Mouse (Mus musculus) CH12.LX (cell line): Measurements from ENCODE around the gene Ccl22. TPM values are rescaled to one million over a fixed set of nuclear protein-coding genes. Genes with fewer than 3 reads are reported as not detected.

Experiments used
- DNase-seq: peaks from one replicate; pipeline ENCODE4 v3.0.0-alpha.2; 2013; ENCODE audit errors: extremely low read depth
- H3K27ac ChIP-seq: 2 replicates; pipeline ENCODE4 v1.5.1; 2012; ENCODE audit warnings: low read depth, mild to moderate bottlenecking, control low read depth, moderate library complexity; ENCODE audit not compliant: insufficient read depth
- H3K27me3 ChIP-seq: replicated peaks from 2 replicates; pipeline ENCODE3; 2012; ENCODE audit warnings: inconsistent platforms
- H3K36me3 ChIP-seq, 2 experiments: replicated peaks in 1 of 2; 2 replicates each; pipeline versions ENCODE3 to v1.6.1; 2012; ENCODE audit warnings: inconsistent platforms in 1 of 2, low read length in 1 of 2, mild to moderate bottlenecking in 1 of 2, mixed read lengths in 1 of 2, moderate library complexity in 1 of 2; ENCODE audit not compliant: control insufficient read depth in 1 of 2, insufficient read depth in 1 of 2
- H3K4me1 ChIP-seq, 2 experiments: 2 replicates each; pipeline ENCODE4 v1.6.1; 2012; ENCODE audit warnings: inconsistent platforms in 1 of 2, moderate library complexity in 1 of 2; ENCODE audit not compliant: insufficient read depth in 2 of 2, control insufficient read depth in 1 of 2
- H3K4me2 ChIP-seq: 2 replicates; pipeline ENCODE4 v1.6.1; 2012; ENCODE audit warnings: low read depth, mild to moderate bottlenecking, control low read depth; ENCODE audit not compliant: poor library complexity, insufficient read depth, severe bottlenecking
- H3K4me3 ChIP-seq, 3 experiments: fragments of 150-350 bp in 1 of 3; sonication (generic) in 1 of 3; replicated peaks in 1 of 3; 2 replicates each; pipeline versions ENCODE3 to v1.5.1; 2011 to 2012; ENCODE audit warnings: low read depth in 2 of 3, low read length in 2 of 3, mild to moderate bottlenecking in 2 of 3, moderate library complexity in 2 of 3, control low read depth in 1 of 3, improper control_type of control experiment in 1 of 3, inconsistent platforms in 1 of 3, mixed read lengths in 1 of 3; ENCODE audit not compliant: poor library complexity in 1 of 3
- H3K79me2 ChIP-seq: replicated peaks from 2 replicates; pipeline ENCODE4 v1.6.1; 2012; ENCODE audit warnings: mild to moderate bottlenecking, moderate library complexity; ENCODE audit not compliant: control insufficient read depth, poor library complexity, insufficient read depth, severe bottlenecking; ENCODE audit errors: extremely low read depth
- H3K9ac ChIP-seq: 2 replicates; pipeline ENCODE4 v1.6.1; 2012; ENCODE audit warnings: low read depth, mild to moderate bottlenecking, control low read depth, moderate library complexity; ENCODE audit not compliant: insufficient read depth
- H3K9me3 ChIP-seq: replicated peaks from 2 replicates; pipeline ENCODE3; 2012; ENCODE audit warnings: low read length, inconsistent platforms, mixed read lengths
- BHLHE40 ChIP-seq: IDR thresholded peaks from 2 replicates; pipeline ENCODE4 v1.6.1; 2011; ENCODE audit warnings: mild to moderate bottlenecking, low read depth, low read length, improper control_type of control experiment
- CHD2 ChIP-seq: IDR thresholded peaks from 2 replicates; pipeline ENCODE4 v1.6.1; 2011; ENCODE audit warnings: low read length, improper control_type of control experiment
- CTCF ChIP-seq, 2 experiments: IDR thresholded peaks in 1 of 2; conservative IDR thresholded peaks in 1 of 2; 2 replicates each; pipeline ENCODE4 v1.5.1; 2011 to 2012; ENCODE audit warnings: low read depth in 2 of 2, low read length in 2 of 2, improper control_type of control experiment in 1 of 2, inconsistent platforms in 1 of 2, mild to moderate bottlenecking in 1 of 2, moderate library complexity in 1 of 2
- ELF1 ChIP-seq: IDR thresholded peaks from 2 replicates; pipeline ENCODE4 v1.6.1; 2014; ENCODE audit warnings: low read depth, mild to moderate bottlenecking, inconsistent platforms, low read length, improper control_type of control experiment
- EP300 ChIP-seq: IDR thresholded peaks from 2 replicates; pipeline ENCODE4 v1.6.1; 2011; ENCODE audit warnings: low read length, improper control_type of control experiment
- ETS1 ChIP-seq: conservative IDR thresholded peaks from 2 replicates; pipeline ENCODE4 v1.6.1; 2012; ENCODE audit warnings: low read depth, mild to moderate bottlenecking, inconsistent platforms, low read length, improper control_type of control experiment, moderate library complexity
- GABPA ChIP-seq: IDR thresholded peaks from 2 replicates; pipeline ENCODE4 v1.6.1; 2012; ENCODE audit warnings: low read depth, low read length, improper control_type of control experiment, inconsistent platforms; ENCODE audit not compliant: insufficient replicate concordance
- HCFC1 ChIP-seq: IDR thresholded peaks from 2 replicates; pipeline ENCODE4 v1.6.1; 2012; ENCODE audit warnings: low read depth, mild to moderate bottlenecking, inconsistent platforms, low read length, improper control_type of control experiment
- IRF4 ChIP-seq: IDR thresholded peaks from 2 replicates; pipeline ENCODE4 v1.6.1; 2014; ENCODE audit warnings: low read depth, mild to moderate bottlenecking, inconsistent platforms, low read length, improper control_type of control experiment
- MAFK ChIP-seq: IDR thresholded peaks from 2 replicates; pipeline ENCODE4 v1.6.1; 2011; ENCODE audit warnings: low read length, improper control_type of control experiment; ENCODE audit not compliant: insufficient replicate concordance
- MAX ChIP-seq: IDR thresholded peaks from 2 replicates; pipeline ENCODE4 v1.6.1; 2011; ENCODE audit warnings: low read length, improper control_type of control experiment
- MEF2A ChIP-seq: IDR thresholded peaks from 2 replicates; pipeline ENCODE4 v1.6.1; 2014; ENCODE audit warnings: low read depth, mild to moderate bottlenecking, inconsistent platforms, low read length, improper control_type of control experiment, borderline replicate concordance
- MXI1 ChIP-seq: IDR thresholded peaks from 2 replicates; pipeline ENCODE4 v1.6.1; 2011; ENCODE audit warnings: mild to moderate bottlenecking, low read depth, low read length, improper control_type of control experiment
- MYC ChIP-seq: IDR thresholded peaks from 2 replicates; pipeline ENCODE4 v1.6.1; 2011; ENCODE audit warnings: low read depth, mild to moderate bottlenecking, improper control_type of control experiment, low read length
- POLR2AphosphoS2 ChIP-seq: IDR thresholded peaks from 2 replicates; pipeline ENCODE4 v1.6.1; 2011; ENCODE audit warnings: low read depth, low read length, improper control_type of control experiment
- RAD21 ChIP-seq: IDR thresholded peaks from 2 replicates; pipeline ENCODE4 v1.6.1; 2011; ENCODE audit warnings: low read depth, mild to moderate bottlenecking, low read length, improper control_type of control experiment, moderate library complexity
- RCOR1 ChIP-seq: conservative IDR thresholded peaks from 2 replicates; pipeline ENCODE4 v1.6.1; 2012; ENCODE audit warnings: low read depth, mild to moderate bottlenecking, inconsistent platforms, low read length, improper control_type of control experiment
- TCF12 ChIP-seq: IDR thresholded peaks from 2 replicates; pipeline ENCODE4 v1.6.1; 2014; ENCODE audit warnings: low read depth, mild to moderate bottlenecking, inconsistent platforms, low read length, improper control_type of control experiment
- UBTF ChIP-seq: IDR thresholded peaks from 2 replicates; pipeline ENCODE4 v1.6.1; 2012; ENCODE audit warnings: low read depth, mild to moderate bottlenecking, inconsistent platforms, low read length, improper control_type of control experiment, moderate library complexity
- USF1 ChIP-seq: IDR thresholded peaks from 2 replicates; pipeline ENCODE4 v1.6.1; 2014; ENCODE audit warnings: low read depth, mild to moderate bottlenecking, inconsistent platforms, low read length, improper control_type of control experiment
- ZC3H11A ChIP-seq: IDR thresholded peaks from 2 replicates; pipeline ENCODE4 v1.6.1; 2012; ENCODE audit warnings: low read depth, mild to moderate bottlenecking, inconsistent platforms, low read length, improper control_type of control experiment
- ZMIZ1 ChIP-seq: IDR thresholded peaks from 2 replicates; pipeline ENCODE4 v1.6.1; 2012; ENCODE audit warnings: low read depth, mild to moderate bottlenecking, inconsistent platforms, low read length, improper control_type of control experiment
- dilution Hi-C: fragments of 300-500 bp; cut with MboI; formaldehyde crosslinking; loops from 2 replicates; pipeline ENCODE4 v1.14.3; 2020; ENCODE audit warnings: low sequenced_read_pairs; ENCODE audit not compliant: extremely low pct_unique_long_range_greater_than_20kb, extremely low pct_ligation_motif_present
- in situ Hi-C: fragments of 300-500 bp; cut with MboI; formaldehyde crosslinking; loops from 3 replicates; pipeline ENCODE4 v1.14.3; 2019; ENCODE audit warnings: low sequenced_read_pairs, low pct_ligation_motif_present, low pct_unique_long_range_greater_than_20kb, mixed read lengths
- polyA plus RNA-seq: library from polyadenylated mRNA; unstranded; fragments of >175 nt; gene quantifications from 2 replicates; pipeline ENCODE4 v1.2.1, GENCODE M21; 2012; ENCODE audit warnings: low read depth; ENCODE audit not compliant: insufficient read length
- total RNA-seq, 2 experiments: library from RNA; depleted of rRNA; stranded (reverse); fragments of 300-350 nt in 1 of 2; fragments of >200 nt in 1 of 2; gene quantifications; 2 replicates each; pipeline ENCODE4 v1.2.3; 2012 to 2014

The Ccl22 gene
- total and polyA plus RNA-seq, 3 experiments: 1,396 to 4,546 (median 3,114) TPM

- Histone ChIP-seq H3K27me3 (no peaks in the 10 kb centered on the region), H3K27ac (no peak overlapping the region), H3K36me3 (peaks cover 42 to 77% of the 10 kb centered on the region in 2 experiments), H3K4me2 (no peak overlapping the region), H3K9ac (no peak overlapping the region), H3K79me2 (no peaks in the 10 kb centered on the region; the same call in 1 of the 2 replicates), H3K9me3 (peaks cover 16% of the 10 kb centered on the region), H3K4me1 (peaks cover 3 to 23% of the 10 kb centered on the region in 2 experiments; a peak in 3 of 4 replicates), H3K4me3 (no peak overlapping the region)
- in situ Hi-C loops (no loop called here), dilution Hi-C loops (no loop called here)
- DNase-seq: no peak
- TF ChIP-seq MEF2A: no peak
- no peak for TF ChIP-seq BHLHE40
- TF ChIP-seq UBTF: no peak
- TF ChIP-seq ZC3H11A: no peak
- TF ChIP-seq ELF1: no peak
- no peak for TF ChIP-seq CTCF (conservative IDR thresholded peaks at IDR 0.05 in 1 of 2, IDR thresholded peaks at IDR 0.05 in 1 of 2; ENCODE audit: low read depth in 2 of 2, low read length in 2 of 2)
- no peak for TF ChIP-seq RAD21
- no peak for TF ChIP-seq USF1
- TF ChIP-seq EP300: no peak
- no peak for TF ChIP-seq POLR2AphosphoS2
- no peak for TF ChIP-seq ZMIZ1
These were observed 8.6 kb downstream of the Ccl22 start for GRCm38 (mm10) chr8:94754006-94754405.

GRCm38 (mm10) chr8:94754486-94754885 is 9.1 kb downstream of the Ccl22 start:
- Histone ChIP-seq H3K4me1 (peaks cover 3 to 22% of the 10 kb centered on the region in 2 experiments; a peak in 3 of 4 replicates), H3K9me3 (peaks cover 16% of the 10 kb centered on the region), H3K4me2 (no peak overlapping the region), H3K4me3 (no peak overlapping the region), H3K27ac (no peak overlapping the region), H3K27me3 (no peaks in the 10 kb centered on the region), H3K9ac (no peak overlapping the region), H3K79me2 (no peaks in the 10 kb centered on the region), H3K36me3 (peaks cover 39 to 74% of the 10 kb centered on the region in 2 experiments)
- TF ChIP-seq EP300 (no peak), RCOR1 (no peak), TCF12 (no peak), ELF1 (no peak), HCFC1 (no peak), GABPA (no peak), MYC (no peak), ETS1 (no peak), CHD2 (no peak), ZMIZ1 (no peak), MAX (no peak), MAFK (no peak), BHLHE40 (no peak), IRF4 (no peak), MXI1 (no peak)
- dilution Hi-C loops (no loop called here), in situ Hi-C loops (no loop called here)
- no peak for DNase-seq
